Mouse (Mus musculus): Measurements from ENCODE around the gene Npsr1. TPM values are rescaled to one million over a fixed set of nuclear protein-coding genes. Genes with fewer than 3 reads are reported as not detected.

Gene Npsr1
- total RNA-seq, 2 experiments from 2014 or later = not detected

DNA sequence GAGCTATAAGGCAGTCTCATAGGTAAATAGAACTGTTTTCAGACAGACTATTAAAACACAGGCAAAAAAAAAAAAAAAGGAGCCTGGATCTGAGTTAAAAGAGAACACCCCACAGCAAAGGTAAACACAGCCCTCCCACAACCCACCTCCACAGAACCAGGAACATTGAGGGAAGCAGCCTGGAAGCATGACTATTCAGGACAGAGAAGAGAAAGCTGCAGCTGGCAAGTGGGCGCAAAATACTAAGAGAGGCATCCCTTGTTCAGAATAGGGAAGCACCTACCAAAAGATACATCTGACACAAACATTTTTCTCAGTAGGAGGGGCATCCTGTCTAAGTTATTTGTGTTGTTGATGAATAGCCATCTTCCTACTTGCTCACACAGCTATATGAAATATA lies 113.8 kb downstream of the Npsr1 start:
- ATAC-seq (replicated peaks; ENCODE audit: low FRiP score, poor library complexity, severe bottlenecking) = no peak

DNA sequence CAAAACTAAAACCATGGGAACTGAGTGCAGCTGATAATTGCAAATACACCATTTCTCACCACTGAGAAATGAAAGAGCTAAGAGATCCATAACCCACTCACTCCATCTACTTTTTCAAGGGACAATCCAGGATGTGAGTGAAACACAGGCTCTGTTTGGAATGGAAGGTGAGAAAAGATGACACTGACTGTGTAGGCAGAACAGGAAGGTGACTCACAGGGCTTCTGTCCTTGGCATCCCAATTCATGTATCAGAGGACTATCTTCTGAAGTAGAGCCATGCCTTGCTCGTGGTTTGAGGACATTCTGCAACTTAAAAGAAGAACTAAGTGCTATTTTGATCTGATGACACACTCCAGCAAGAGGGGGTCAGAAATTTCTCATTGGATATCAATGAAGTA lies 119.9 kb downstream of the Npsr1 start:
- no peak for ATAC-seq (replicated peaks; ENCODE audit: low FRiP score, poor library complexity, severe bottlenecking)

DNA sequence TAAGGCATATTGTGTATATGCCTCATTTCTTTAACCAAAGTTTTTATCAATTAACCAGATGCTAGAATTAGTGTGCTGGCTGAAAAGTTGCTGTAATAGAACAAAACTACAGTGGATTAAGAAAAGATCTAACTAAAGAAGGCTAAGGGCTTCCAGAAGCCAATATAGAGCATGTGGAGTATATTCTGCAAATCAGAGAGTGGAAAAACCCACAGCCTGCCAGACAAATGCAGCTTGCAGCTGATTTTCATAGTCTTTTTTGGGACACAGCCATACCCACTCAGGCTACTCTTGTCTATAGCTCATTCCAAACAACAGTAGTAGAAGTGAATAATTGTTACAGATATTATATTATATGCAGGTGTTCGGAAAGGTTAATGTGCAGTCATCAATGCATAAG lies 138.7 kb downstream of the Npsr1 start:
- no peak for ATAC-seq (replicated peaks; ENCODE audit: low FRiP score, poor library complexity, severe bottlenecking)

DNA sequence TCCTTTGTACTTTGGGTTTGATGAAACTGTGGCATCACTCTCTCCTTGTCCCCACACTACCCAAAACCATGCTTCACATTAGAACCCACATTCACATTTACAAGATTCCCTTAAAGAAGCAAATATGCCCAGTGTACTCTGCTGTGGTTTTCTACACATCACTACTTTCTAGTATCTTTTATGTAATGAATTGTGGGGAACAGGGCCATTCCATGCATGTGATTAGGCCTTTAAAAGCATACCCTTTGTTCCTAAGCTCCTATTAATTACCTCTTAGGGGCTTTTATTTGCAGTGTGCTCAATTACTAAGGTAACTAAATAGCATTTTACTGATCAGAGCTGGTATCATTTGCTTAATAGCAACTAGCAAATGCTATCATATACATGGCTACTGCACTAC lies 149.8 kb downstream of the Npsr1 start:
- ATAC-seq (replicated peaks; ENCODE audit: low FRiP score, poor library complexity, severe bottlenecking) = no peak

DNA sequence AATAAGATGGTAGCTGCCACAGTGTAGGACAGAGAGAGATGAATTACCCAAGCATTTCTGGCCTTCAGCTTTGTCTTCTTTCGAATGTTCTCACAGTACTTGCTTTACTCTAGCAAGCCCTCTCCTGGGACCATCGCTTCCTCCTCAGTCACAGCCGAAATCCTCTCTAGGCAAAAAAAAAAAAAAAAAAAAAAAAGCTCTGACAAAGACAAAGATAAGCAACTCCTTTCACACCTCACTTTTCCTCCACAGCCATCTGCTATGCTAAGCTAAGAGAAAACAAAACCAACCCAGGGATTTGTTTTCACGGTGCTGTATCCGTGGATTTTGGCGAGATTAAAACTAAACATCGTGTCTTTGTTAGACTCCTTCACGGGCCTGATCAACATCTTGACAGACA lies 156.4 kb downstream of the Npsr1 start:
- ATAC-seq (replicated peaks; ENCODE audit: low FRiP score, poor library complexity, severe bottlenecking) = no peak

DNA sequence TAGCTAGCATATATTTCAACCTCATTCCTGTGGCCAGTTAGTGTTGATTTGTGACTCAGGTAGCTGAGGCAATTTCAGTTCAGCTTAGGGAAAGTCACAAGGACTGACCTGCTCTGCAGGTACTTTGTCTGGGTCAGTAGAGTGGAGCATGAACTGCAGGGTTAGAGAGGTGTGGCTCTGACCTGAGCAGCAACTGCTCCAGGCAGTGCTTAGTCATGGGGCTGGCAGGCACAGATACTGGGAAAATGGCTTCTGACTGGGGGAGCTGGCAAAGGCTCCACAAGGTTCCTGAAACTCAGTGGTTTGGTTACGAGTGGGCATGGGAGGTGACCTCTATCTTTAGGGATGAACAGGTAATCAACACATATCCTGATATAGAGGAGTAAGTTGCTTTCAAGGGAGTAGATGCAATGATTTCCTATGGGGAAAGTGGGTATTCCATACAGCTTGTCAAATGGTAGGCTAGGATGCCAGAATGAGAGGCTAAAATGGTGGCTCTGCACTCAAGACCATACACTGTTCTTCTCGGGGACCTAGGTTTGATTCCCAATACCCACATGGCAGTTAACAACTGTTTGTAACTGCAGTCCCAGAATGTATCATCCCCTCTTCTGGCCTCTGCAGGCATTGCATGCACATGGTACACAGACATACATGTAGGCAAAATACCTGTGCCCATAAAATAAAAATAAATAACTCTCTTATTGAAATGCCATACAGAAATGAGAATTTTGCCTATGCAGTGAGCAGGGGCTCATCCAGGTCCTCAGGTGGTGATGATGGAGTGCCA lies 182.9 kb downstream of the Npsr1 start:
- peak; percentile 98 for ATAC-seq (replicated peaks; ENCODE audit: low FRiP score, poor library complexity, severe bottlenecking)

DNA sequence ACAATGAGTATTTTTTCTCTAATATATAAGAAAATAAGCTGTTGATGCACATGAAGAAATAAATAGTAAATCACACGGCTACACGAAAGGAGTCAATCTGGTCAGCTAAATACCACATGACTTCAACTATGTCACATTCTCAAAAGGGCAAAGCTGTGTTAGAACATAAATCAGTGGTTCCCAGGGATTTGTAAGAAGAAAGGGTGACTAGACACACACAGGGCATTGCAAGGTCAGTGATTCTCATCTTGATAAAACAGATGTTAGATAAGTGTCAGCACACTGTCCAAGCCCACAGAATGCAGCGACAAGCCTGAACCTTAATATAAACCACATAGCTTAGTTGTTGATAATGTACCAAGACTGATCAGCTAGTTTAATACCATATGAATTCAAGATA lies 184.8 kb downstream of the Npsr1 start:
- no peak for ATAC-seq (replicated peaks; ENCODE audit: low FRiP score, poor library complexity, severe bottlenecking)

DNA sequence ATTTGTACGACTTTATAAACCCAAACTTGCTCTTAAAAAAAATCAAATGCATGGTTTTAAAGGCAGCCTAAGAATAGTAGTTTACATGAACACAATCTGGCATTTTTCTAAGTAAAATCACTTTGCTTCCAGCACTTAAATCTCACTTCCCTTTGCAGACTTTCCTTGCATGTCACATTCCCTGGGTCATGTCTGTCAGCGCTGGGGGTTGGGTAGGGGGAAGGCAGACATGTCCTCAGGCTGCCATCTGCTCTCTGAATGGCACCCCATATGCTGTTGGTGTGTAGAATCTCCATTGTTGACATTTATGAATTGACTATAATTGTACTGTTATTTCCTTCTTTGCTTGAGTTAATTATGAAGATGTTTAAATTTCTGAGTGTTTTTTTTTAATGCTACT lies 185.3 kb downstream of the Npsr1 start:
- no peak for ATAC-seq (replicated peaks; ENCODE audit: low FRiP score, poor library complexity, severe bottlenecking)

DNA sequence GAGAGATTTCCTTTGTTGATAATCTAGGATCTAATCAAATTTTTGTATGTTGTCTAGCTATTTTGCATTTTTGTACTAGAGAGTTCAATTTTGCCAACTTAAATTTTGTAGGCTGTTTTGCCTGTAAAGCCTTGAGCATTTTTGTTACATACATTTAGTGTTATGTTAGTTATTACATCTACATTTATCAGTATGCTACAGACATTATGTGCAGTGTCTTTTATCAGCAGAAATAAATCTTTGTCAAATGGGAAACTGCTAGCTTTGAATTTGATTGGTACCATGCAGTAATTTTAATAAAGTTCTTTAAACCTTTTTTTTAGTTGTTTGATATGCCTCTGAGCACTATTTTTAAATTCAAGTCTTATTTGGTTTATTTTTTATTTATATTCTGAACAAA lies 185.7 kb downstream of the Npsr1 start:
- ATAC-seq (replicated peaks; ENCODE audit: low FRiP score, poor library complexity, severe bottlenecking) = no peak

DNA sequence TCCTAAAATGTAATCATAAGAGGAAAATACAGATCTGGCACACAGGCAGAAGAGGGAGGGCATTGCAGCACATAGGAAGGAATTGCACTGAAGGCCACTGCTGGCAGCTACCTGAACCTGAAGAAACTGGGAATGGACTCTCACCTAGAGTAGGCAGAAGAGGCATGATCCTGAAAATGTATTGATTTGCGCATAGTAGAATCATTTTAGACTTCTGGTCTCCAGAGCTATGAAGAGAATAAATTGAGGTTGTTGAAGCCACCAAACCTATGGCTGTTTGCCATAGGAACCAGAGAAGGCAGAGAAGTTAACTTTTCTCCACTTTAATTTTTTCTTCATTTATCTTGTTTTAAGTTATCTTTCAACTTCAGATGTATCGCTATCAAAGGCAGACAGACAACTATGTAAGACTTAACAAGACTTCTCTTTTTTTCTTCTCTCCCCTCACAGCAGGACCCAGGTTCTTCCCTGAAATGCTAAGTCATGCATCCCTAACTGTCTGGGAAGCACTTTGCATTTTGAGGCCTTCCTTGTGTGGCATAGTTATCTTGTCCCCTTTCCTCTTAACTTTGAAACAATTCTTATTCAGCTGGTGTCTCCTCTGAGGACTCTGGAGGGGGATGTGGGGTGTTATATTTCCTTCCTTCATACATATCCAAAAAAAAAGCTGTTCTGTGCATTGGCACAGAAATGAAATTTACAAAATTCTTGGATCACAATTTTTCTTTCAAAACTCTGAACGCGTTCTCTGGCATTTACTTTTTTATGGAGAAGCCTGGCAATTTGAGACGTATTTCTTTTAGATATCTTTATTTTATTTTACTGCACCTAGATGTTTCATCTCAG lies 186.7 kb downstream of the Npsr1 start:
- ATAC-seq (replicated peaks; ENCODE audit: low FRiP score, poor library complexity, severe bottlenecking) = 0 out of 2 replicates have a peak, but pooled peaks have one; percentile 22

DNA sequence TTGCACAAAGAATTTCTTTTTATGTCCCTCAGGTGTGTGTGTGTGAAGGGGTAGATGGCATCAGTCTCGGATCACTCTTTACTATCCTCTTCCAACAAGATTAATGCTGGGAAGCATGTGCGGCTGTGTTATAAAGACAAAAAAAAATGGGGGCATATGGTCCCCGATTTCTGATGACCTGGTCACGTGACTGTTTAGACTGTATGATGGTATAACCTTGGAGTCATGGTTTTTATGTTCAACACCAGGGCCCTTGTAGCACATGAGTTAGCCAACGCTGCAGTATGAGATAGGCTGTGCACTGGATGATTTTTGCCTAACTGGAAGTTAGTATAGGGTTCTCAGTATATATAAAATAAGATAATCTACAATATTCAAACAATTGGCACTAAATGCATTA lies 187.6 kb downstream of the Npsr1 start:
- no peak for ATAC-seq (replicated peaks; ENCODE audit: low FRiP score, poor library complexity, severe bottlenecking)

DNA sequence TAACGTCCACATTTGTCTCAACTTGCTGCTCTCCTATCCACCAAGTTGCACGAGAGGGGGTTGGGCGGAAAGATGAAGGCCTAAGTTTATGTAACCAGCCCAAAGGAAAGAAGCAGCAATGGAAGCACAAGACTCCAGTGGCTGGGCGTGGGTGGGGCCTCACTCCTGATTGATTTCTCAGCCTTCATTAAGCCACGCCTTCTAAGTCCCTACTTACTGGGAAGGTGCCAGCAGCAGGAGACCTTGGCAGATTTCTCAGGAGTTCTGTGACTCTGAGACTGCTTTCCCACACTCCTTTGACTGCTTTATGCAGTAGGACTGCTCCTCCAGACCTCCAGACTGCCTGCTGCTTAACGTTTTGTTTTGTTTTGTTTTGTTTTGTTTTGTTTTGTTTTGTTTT lies 193.6 kb downstream of the Npsr1 start:
- 0 out of 2 replicates have a peak, but pooled peaks have one; percentile 46 for ATAC-seq (replicated peaks; ENCODE audit: low FRiP score, poor library complexity, severe bottlenecking)

DNA sequence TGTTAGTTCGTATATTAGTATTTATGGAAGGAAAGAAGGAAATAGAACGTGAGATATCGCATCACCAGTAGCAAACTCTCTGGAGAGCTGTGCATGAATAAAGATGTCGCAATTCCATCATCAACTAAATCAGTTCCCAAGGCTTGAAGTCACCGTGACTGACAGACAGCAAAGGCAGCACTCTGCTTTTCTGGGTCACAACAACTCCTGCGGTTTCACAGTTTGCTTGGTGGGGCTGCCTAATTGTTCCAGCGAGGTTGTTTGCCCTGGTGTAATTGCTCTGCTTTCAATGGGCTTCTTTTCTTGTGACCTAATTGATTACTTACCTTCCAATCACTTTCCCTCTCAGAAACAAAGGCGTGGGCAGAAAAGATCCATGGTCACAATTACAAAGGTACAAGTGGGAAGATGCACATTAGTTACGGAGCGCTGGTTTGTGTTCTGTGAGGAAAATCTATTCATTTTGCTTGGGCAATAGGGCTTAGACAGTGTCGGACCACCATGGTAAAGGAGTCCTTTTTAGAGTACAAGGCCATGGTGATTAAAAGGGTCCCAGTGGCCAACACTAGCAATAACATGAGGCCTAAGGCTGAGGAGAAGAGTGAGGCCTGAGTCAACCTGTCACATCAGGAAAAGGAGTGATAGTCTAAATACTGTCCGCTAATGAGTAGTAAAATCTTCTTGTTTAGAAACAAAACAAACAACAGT lies 195.6 kb downstream of the Npsr1 start:
- ATAC-seq (replicated peaks; ENCODE audit: low FRiP score, poor library complexity, severe bottlenecking) = no peak

DNA sequence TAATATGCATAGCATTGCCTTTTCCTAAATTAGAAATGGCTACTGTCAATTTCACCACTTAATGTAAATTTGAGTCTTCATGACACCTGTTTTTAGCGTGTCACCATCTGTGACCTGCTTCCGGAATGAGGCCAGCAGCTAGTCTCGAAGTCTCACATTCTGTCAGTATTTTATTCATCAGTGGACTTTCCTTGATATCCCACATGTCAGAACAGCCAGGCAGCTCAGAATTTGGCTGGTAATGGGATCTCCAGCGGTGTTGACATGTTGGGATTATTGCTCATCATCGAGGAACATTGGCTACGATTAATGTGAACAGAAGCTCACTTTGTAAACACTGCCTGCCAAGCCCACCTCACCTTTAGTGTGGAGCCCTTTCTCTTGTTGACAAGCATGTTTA lies 205.1 kb downstream of the Npsr1 start:
- no peak for ATAC-seq (replicated peaks; ENCODE audit: low FRiP score, poor library complexity, severe bottlenecking)

DNA sequence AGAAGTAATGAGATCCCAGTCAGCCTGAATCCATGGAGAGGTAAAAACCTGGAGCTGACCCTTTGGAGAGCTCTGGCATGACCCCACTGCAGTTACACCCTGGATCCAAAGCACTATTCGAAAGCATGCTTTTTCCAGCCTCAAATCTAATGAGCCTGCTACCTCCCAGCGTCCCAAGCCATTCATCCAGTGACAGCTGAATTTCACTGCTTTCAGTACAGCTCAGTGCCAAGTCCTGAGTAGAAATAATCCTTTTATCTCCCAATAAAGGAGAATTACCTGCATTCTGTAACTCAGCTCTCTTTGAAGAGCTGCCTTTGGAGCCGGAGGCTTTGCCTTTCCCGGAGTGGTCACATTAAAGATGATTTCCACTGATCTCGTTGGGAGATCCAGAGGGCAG lies 209.2 kb downstream of the Npsr1 start:
- no peak for ATAC-seq (replicated peaks; ENCODE audit: low FRiP score, poor library complexity, severe bottlenecking)

DNA sequence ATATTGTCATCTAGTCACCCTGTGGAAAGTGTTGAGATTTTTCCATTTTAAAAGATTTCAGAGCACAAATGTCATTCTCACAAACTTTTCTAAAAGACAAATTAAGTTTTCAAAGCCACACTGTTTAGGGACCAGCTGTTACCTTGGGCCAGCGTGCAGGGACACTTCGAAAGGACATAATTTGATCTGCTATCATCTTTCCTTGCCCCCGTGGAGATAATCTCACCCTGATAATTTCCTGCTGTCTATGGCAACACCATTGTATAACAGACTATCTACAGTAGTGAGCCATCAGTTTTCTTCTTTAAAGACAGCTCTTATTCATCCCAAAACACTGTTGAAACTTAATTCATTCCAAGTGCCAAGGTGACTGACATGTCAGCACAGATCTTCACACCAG lies 209.6 kb downstream of the Npsr1 start:
- ATAC-seq (replicated peaks; ENCODE audit: low FRiP score, poor library complexity, severe bottlenecking) = no peak

DNA sequence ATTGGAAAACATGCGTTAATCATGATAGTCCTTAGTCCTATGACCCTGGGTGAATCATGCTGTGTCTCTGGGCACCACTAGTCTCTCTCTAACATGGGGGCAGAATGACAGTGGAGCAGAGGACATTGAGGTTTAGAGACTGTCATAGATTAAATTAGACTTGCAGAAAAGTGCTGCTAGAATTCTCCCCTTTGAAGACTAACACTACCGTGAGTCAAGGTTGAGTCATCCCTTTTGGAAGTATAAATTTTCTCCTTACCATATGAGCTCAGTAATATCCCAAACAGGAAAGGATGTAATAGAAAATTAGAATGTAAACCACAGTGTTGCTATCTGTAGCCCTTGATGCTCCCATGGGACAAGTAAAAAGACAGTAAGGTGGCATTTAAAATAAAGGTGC lies 218.0 kb downstream of the Npsr1 start:
- ATAC-seq (replicated peaks; ENCODE audit: low FRiP score, poor library complexity, severe bottlenecking) = no peak

DNA sequence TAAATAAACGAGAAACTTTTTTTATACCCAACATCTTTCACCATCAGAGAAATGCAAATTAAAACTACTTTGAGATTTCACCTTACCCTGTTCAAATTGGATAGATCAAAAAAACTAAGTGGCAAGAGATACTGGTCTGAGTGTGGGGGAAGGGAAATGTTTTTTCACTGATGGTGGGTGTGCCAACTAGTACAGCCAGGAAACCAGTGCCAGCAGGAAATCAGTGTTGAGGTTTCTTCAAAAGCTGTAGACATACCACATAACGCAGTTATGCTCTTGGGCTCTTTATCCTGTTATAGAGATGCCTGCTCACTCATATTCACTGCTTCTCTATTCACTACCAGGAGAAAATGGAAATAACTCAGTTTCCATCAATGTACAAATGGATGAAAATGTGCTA lies 233.9 kb downstream of the Npsr1 start:
- no peak for ATAC-seq (replicated peaks; ENCODE audit: low FRiP score, poor library complexity, severe bottlenecking)

DNA sequence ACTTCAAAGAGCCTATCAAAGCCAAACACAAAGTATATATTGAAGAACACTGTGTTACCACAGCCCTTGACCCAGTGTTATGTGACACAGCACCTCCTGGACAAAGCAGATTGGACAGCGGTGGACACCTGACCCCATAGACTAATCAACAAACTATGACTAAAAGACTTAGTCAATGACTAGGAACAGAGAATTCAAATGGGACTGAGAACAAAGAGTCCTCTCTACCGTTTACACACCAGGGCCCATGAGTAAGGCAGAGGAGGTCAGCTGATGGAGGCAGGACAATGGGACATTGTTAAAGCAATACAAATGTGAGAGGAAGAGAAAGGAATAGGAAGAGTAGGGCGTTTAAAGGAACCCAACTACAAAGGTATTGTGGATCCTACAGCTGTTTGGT lies 243.5 kb downstream of the Npsr1 start:
- no peak for ATAC-seq (replicated peaks; ENCODE audit: low FRiP score, poor library complexity, severe bottlenecking)

DNA sequence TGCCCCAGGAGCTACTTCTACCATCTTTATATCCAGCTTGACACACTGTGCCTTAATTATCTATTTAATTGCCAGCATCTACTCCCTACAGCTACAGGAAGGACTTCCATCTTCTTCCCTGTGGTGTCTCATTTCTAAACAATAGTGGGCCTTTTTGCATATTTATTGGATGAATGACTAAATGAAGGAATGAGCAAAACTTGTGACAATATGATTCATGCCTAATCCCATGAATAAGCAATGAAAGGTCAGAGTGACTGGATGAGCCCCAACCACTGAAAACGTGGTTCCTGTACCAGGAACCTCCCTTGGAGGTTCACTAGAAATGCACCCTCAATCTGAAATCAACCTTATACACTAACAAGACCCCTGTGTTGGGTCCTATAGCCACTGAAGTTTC lies 249.2 kb downstream of the Npsr1 start:
- no peak for ATAC-seq (replicated peaks; ENCODE audit: low FRiP score, poor library complexity, severe bottlenecking)

DNA sequence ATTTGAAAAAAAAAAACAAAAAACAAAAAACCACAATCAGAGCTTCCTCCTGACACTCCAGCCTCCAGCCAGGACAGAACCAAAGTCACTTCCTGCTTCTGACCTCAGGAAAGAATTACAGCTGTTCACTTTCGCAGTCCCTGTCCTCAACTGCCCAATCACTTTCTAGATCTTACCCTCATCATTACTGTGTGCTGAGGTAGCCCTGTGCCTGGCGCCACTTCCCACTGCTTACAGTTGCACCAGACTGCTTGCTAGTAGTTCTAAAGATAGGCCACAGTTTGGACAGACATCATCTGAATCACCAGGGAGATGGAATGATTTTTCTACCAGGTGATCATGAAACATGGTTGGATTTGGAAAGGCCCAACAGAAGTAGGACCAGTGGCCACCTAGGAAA lies 251.7 kb downstream of the Npsr1 start:
- no peak for ATAC-seq (replicated peaks; ENCODE audit: low FRiP score, poor library complexity, severe bottlenecking)

Data from erythroid progenitor cell, adult 5-6 weeks (primary cell).